Mouse (Mus musculus): Measurements from ENCODE around the gene Hmg20a. TPM values are rescaled to one million over a fixed set of nuclear protein-coding genes. Genes with fewer than 3 reads are reported as not detected.

Hmg20a gene
- total and polyA plus RNA-seq, 2 experiments: 6.6 to 6.8 TPM

GRCm38 (mm10) chr9:56453038-56453815 lies 34.8 kb downstream of the Hmg20a start:
- H3K9ac ChIP-seq (ENCODE audit: low read depth, low read length): no peak overlapping the region
- H3K27ac ChIP-seq (replicated peaks; ENCODE audit: insufficient read depth, low read depth, low read length): no peak overlapping the region

GRCm38 (mm10) chr9:56456426-56456825 lies 38.0 kb downstream of the Hmg20a start:
- Histone ChIP-seq H3K27me3 (ENCODE audit: control insufficient read depth, insufficient read depth, low read length) (no peaks in the 10 kb centered on the region), H3K36me3 (ENCODE audit: control insufficient read depth, insufficient read depth, low read length) (no peaks in the 10 kb centered on the region), H3K4me1 (ENCODE audit: control insufficient read depth, insufficient read depth, low read length) (peaks cover 7% of the 10 kb centered on the region; the same call in 1 of the 2 replicates), H3K9ac (ENCODE audit: low read depth, low read length) (0 out of 2 replicates have a peak overlapping the region, but pooled peaks have one; percentile 17), H3K4me3 (ENCODE audit: insufficient read depth, low read depth, low read length) (no peak overlapping the region), H3K79me2 (ENCODE audit: control insufficient read depth, insufficient read depth, low read length) (peaks cover 6% of the 10 kb centered on the region; the same call in 1 of the 2 replicates), H3K27ac (replicated peaks; ENCODE audit: insufficient read depth, low read depth, low read length) (peak overlapping the region; percentile 66)
- 52% methylated on average over 3 of the region's 3 CpGs for WGBS
- peak; percentile 68 for DNase-seq (ENCODE audit: extremely low read depth, low read depth, low spot score)
- no peak for TF ChIP-seq POLR2A (IDR thresholded peaks at IDR 0.05; ENCODE audit: extremely low read depth, insufficient read depth, low read length)
- TF ChIP-seq CTCF (IDR thresholded peaks at IDR 0.05; ENCODE audit: low read depth, low read length): no peak

More at GRCm38 (mm10) chr9:56453038-56453815, 34.8 kb downstream of the Hmg20a start:
- Histone ChIP-seq H3K4me3 (ENCODE audit: insufficient read depth, low read depth, low read length) (no peak overlapping the region), H3K4me1 (ENCODE audit: control insufficient read depth, insufficient read depth, low read length) (peaks cover 7% of the 10 kb centered on the region; the same call in 1 of the 2 replicates), H3K36me3 (ENCODE audit: control insufficient read depth, insufficient read depth, low read length) (no peaks in the 10 kb centered on the region), H3K27me3 (ENCODE audit: control insufficient read depth, insufficient read depth, low read length) (no peaks in the 10 kb centered on the region), H3K79me2 (ENCODE audit: control insufficient read depth, insufficient read depth, low read length) (peaks cover 4% of the 10 kb centered on the region; the same call in 1 of the 2 replicates)
- 95% methylated on average over 2 of the region's 2 CpGs for WGBS
- no peak for TF ChIP-seq POLR2A (IDR thresholded peaks at IDR 0.05; ENCODE audit: extremely low read depth, insufficient read depth, low read length)
- no peak for TF ChIP-seq CTCF (IDR thresholded peaks at IDR 0.05; ENCODE audit: low read depth, low read length)
- no peak for DNase-seq (ENCODE audit: extremely low read depth, low read depth, low spot score)

GRCm38 (mm10) chr9:56460987-56461386 lies 42.6 kb downstream of the Hmg20a start:
- H3K9ac ChIP-seq (ENCODE audit: low read depth, low read length): no peak overlapping the region
- no peaks in the 10 kb centered on the region for H3K36me3 ChIP-seq (ENCODE audit: control insufficient read depth, insufficient read depth, low read length)
- H3K27me3 ChIP-seq (ENCODE audit: control insufficient read depth, insufficient read depth, low read length): no peaks in the 10 kb centered on the region
- peaks cover 13% of the 10 kb centered on the region for H3K4me1 ChIP-seq (ENCODE audit: control insufficient read depth, insufficient read depth, low read length)
- H3K4me3 ChIP-seq (ENCODE audit: insufficient read depth, low read depth, low read length): no peak overlapping the region
- WGBS: 84% methylated on average over 5 of the region's 5 CpGs
- no peak for DNase-seq (ENCODE audit: extremely low read depth, low read depth, low spot score)
- no peak overlapping the region for H3K27ac ChIP-seq (replicated peaks; ENCODE audit: insufficient read depth, low read depth, low read length)
- peaks cover 6% of the 10 kb centered on the region; the same call in 1 of the 2 replicates for H3K79me2 ChIP-seq (ENCODE audit: control insufficient read depth, insufficient read depth, low read length)
- no peak for TF ChIP-seq POLR2A (IDR thresholded peaks at IDR 0.05; ENCODE audit: extremely low read depth, insufficient read depth, low read length)
- no peak for TF ChIP-seq CTCF (IDR thresholded peaks at IDR 0.05; ENCODE audit: low read depth, low read length)

GRCm38 (mm10) chr9:56462606-56463005 lies 44.2 kb downstream of the Hmg20a start:
- Histone ChIP-seq H3K27ac (replicated peaks; ENCODE audit: insufficient read depth, low read depth, low read length) (peak overlapping the region; percentile 40), H3K4me3 (ENCODE audit: insufficient read depth, low read depth, low read length) (no peak overlapping the region), H3K36me3 (ENCODE audit: control insufficient read depth, insufficient read depth, low read length) (no peaks in the 10 kb centered on the region), H3K27me3 (ENCODE audit: control insufficient read depth, insufficient read depth, low read length) (no peaks in the 10 kb centered on the region), H3K79me2 (ENCODE audit: control insufficient read depth, insufficient read depth, low read length) (peaks cover 3% of the 10 kb centered on the region; the same call in 1 of the 2 replicates), H3K4me1 (ENCODE audit: control insufficient read depth, insufficient read depth, low read length) (peaks cover 7% of the 10 kb centered on the region), H3K9ac (ENCODE audit: low read depth, low read length) (no peak overlapping the region)
- peak; percentile 63 for DNase-seq (ENCODE audit: extremely low read depth, low read depth, low spot score)
- TF ChIP-seq CTCF (IDR thresholded peaks at IDR 0.05; ENCODE audit: low read depth, low read length) (0 out of 2 replicates have a peak, but pooled peaks have one; percentile 10), POLR2A (IDR thresholded peaks at IDR 0.05; ENCODE audit: extremely low read depth, insufficient read depth, low read length) (no peak)
- 14% methylated on average over 1 of the region's 1 CpGs for WGBS

- WGBS: 75% methylated on average over 2 of the region's 2 CpGs
- no peak overlapping the region for H3K4me3 ChIP-seq (ENCODE audit: insufficient read depth, low read depth, low read length)
- H3K4me1 ChIP-seq (ENCODE audit: control insufficient read depth, insufficient read depth, low read length): peaks cover 7% of the 10 kb centered on the region
- peaks cover 3% of the 10 kb centered on the region; the same call in 1 of the 2 replicates for H3K79me2 ChIP-seq (ENCODE audit: control insufficient read depth, insufficient read depth, low read length)
- H3K27me3 ChIP-seq (ENCODE audit: control insufficient read depth, insufficient read depth, low read length): no peaks in the 10 kb centered on the region
- no peaks in the 10 kb centered on the region for H3K36me3 ChIP-seq (ENCODE audit: control insufficient read depth, insufficient read depth, low read length)
- no peak for TF ChIP-seq POLR2A (IDR thresholded peaks at IDR 0.05; ENCODE audit: extremely low read depth, insufficient read depth, low read length)
- no peak for TF ChIP-seq CTCF (IDR thresholded peaks at IDR 0.05; ENCODE audit: low read depth, low read length)
- H3K27ac ChIP-seq (replicated peaks; ENCODE audit: insufficient read depth, low read depth, low read length): peak overlapping the region; percentile 40; the same call in 1 of the 2 replicates
- no peak for DNase-seq (ENCODE audit: extremely low read depth, low read depth, low spot score)
- no peak overlapping the region for H3K9ac ChIP-seq (ENCODE audit: low read depth, low read length)
Observed at GRCm38 (mm10) chr9:56463046-56463445, 44.6 kb downstream of the Hmg20a start.

Measured in liver, adult 2 months (tissue).